Mouse (Mus musculus) hindbrain, postnatal 0 days (tissue): ENCODE measurements at regions not wholly inside any gene's neighbourhood (a gene's known extent, or its start where the extent isn't known, plus 50 kb on each side); places are given as distances from the start of the nearest gene placed in this dataset.

ENCODE experiments used
- ATAC-seq: fragments of 200-750 bp; cut with Nextera tagmentation; 2 replicates; pipeline ENCODE4 v1.8.0; 2017; ENCODE audit warnings: mild to moderate bottlenecking, moderate TSS enrichment, moderate library complexity
- DNase-seq: peaks from one replicate; pipeline ENCODE4 v3.0.0-alpha.2; 2015; ENCODE audit warnings: low spot score
- H3K27ac ChIP-seq: fragments of 300-500 bp; sonication (generic); 2 replicates; pipeline ENCODE4 v1.5.1; 2014; ENCODE audit warnings: mild to moderate bottlenecking
- H3K27me3 ChIP-seq: fragments of 300-500 bp; sonication (generic); 2 replicates; pipeline ENCODE4 v1.6.1; 2014; ENCODE audit warnings: low read length, mixed read lengths; ENCODE audit not compliant: insufficient read depth
- H3K36me3 ChIP-seq: fragments of 300-500 bp; sonication (generic); 2 replicates; pipeline ENCODE4 v1.6.1; 2014; ENCODE audit warnings: low read length, mixed read lengths; ENCODE audit not compliant: insufficient read depth
- H3K4me1 ChIP-seq: fragments of 300-500 bp; sonication (generic); 2 replicates; pipeline ENCODE4 v1.6.1; 2014; ENCODE audit warnings: antibody characterized with exemption, low read length, mixed read lengths; ENCODE audit not compliant: insufficient read depth
- H3K4me2 ChIP-seq: fragments of 300-500 bp; sonication (generic); 2 replicates; pipeline ENCODE4 v1.6.1; 2014; ENCODE audit warnings: low read depth, mild to moderate bottlenecking, low read length, moderate library complexity, mixed read lengths
- H3K4me3 ChIP-seq: fragments of 300-500 bp; sonication (generic); 2 replicates; pipeline ENCODE4 v1.5.1; 2014; ENCODE audit warnings: low read length
- H3K9ac ChIP-seq: fragments of 300-500 bp; sonication (generic); replicated peaks from 2 replicates; pipeline ENCODE4 v1.6.1; 2014; ENCODE audit warnings: mild to moderate bottlenecking, low read length, moderate library complexity, mixed read lengths
- H3K9me3 ChIP-seq: fragments of 300-500 bp; sonication (generic); 2 replicates; pipeline ENCODE4 v1.6.1; 2016; ENCODE audit warnings: low read length, mixed read lengths
- CTCF ChIP-seq: IDR thresholded peaks from 2 replicates; pipeline ENCODE4 v1.5.1; 2016; ENCODE audit warnings: antibody characterized with exemption, control low read depth, low read depth
- WGBS: fragments of 180-500 bp; shearing (Covaris S2); extraction: QIAGEN DNeasy Blood & Tissue Kit; methylation state at CpG from one replicate; pipeline ENCODE4 v1.1.7; 2014; 5-methylcytosine and 5-hydroxymethylcytosine counted together

GRCm38 (mm10) chr6:127337398-127337871, 109.2 kb upstream of the Parp11 start:
- DNase-seq (peak; percentile 45), ATAC-seq (peak; percentile 18; the same call in 1 of the 2 replicates)
- H3K9me3 ChIP-seq, result no peaks in the 10 kb centered on the region
- peak overlapping the region; percentile 64 for H3K27ac ChIP-seq
- no peak overlapping the region for H3K9ac ChIP-seq
- H3K4me3 ChIP-seq, result no peak overlapping the region
- H3K36me3 ChIP-seq, result no peaks in the 10 kb centered on the region
- WGBS, result 10% methylated on average over 15 of the region's 15 CpGs
- TF ChIP-seq CTCF, result no peak
- no peak overlapping the region for H3K4me2 ChIP-seq
- H3K4me1 ChIP-seq, result peaks cover 18% of the 10 kb centered on the region; the same call in 1 of the 2 replicates
- no peaks in the 10 kb centered on the region for H3K27me3 ChIP-seq

DNA sequence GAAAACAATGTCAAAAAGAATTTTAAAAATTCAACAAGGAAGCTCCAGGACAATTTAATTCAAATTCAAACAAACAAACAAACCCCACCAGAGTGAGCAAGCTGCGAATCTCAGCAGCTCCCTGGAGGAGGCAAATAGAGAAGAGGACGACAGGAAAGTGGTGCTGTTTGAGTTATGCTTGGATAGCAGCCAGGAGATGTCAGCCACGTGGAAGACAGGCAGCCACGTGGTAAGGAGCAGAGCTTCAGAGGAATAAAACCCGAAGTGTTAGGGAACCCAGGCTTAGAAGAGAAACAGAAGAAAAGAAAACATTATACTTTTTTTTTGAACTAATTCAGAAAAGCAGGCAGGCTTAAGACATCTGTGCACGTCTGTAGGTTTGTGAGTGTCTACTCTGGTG, 108.2 kb upstream of the Parp11 start:
- H3K27ac ChIP-seq, result no peak overlapping the region
- H3K9ac ChIP-seq, result no peak overlapping the region
- ATAC-seq (no peak), DNase-seq (peak; percentile 45)
- no peak overlapping the region for H3K4me3 ChIP-seq
- H3K4me1 ChIP-seq, result peaks cover 18% of the 10 kb centered on the region; the same call in 1 of the 2 replicates
- no peaks in the 10 kb centered on the region for H3K27me3 ChIP-seq
- no peak overlapping the region for H3K4me2 ChIP-seq
- H3K36me3 ChIP-seq, result no peaks in the 10 kb centered on the region
- WGBS, result 23% methylated on average over 6 of the region's 6 CpGs
- no peaks in the 10 kb centered on the region for H3K9me3 ChIP-seq
- TF ChIP-seq CTCF, result no peak

- peaks cover 12% of the 10 kb centered on the region; the same call in 1 of the 2 replicates for H3K4me1 ChIP-seq
- no peak for TF ChIP-seq CTCF
- DNase-seq (no peak), ATAC-seq (no peak)
- H3K4me3 ChIP-seq, result no peak overlapping the region
- no peaks in the 10 kb centered on the region for H3K27me3 ChIP-seq
- H3K9me3 ChIP-seq, result no peaks in the 10 kb centered on the region
- no peaks in the 10 kb centered on the region for H3K36me3 ChIP-seq
- no peak overlapping the region for H3K4me2 ChIP-seq
- no peak overlapping the region for H3K9ac ChIP-seq
- H3K27ac ChIP-seq, result no peak overlapping the region
- WGBS, result 94% methylated on average over 3 of the region's 3 CpGs
These were observed 105.0 kb upstream of the Parp11 start for GRCm38 (mm10) chr6:127341604-127342003.

DNA sequence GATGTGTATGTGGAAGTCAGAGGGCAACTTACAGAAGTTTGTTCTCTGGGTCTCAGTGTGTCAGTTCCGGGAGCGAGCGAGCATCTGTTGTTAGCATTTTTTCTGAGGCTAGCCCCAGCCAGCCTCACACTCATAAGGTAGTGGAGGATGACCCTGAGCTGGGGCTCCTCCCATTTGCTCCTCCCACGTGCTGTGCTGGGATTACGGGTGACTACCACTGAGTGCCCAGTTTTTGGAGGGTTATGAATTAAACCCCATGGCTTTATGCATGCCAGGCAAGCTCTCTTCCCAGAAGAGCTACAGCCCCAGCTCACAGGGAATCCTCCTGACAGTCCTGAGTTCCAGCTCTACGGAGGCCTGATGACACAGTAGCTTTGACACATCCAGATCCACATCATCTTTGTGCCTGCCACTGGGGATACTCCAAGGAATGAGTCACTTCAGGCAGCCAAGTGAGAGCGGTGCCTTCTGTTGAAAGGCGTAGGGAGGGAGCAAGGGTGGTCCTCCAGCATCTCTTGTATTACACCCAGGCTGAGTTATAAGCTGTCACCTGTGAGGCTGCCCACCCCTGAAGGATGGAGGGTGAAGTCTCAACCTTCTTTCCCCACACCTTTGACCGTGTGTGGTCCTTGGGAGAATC, 97.8 kb upstream of the Parp11 start:
- no peak for TF ChIP-seq CTCF
- DNase-seq (no peak), ATAC-seq (no peak)
- no peaks in the 10 kb centered on the region for H3K36me3 ChIP-seq
- no peak overlapping the region for H3K4me3 ChIP-seq
- no peak overlapping the region for H3K4me2 ChIP-seq
- H3K9ac ChIP-seq, result no peak overlapping the region
- H3K4me1 ChIP-seq, result no peaks in the 10 kb centered on the region
- no peaks in the 10 kb centered on the region for H3K9me3 ChIP-seq
- H3K27me3 ChIP-seq, result no peaks in the 10 kb centered on the region
- 80% methylated on average over 9 of the region's 9 CpGs for WGBS
- no peak overlapping the region for H3K27ac ChIP-seq

DNA sequence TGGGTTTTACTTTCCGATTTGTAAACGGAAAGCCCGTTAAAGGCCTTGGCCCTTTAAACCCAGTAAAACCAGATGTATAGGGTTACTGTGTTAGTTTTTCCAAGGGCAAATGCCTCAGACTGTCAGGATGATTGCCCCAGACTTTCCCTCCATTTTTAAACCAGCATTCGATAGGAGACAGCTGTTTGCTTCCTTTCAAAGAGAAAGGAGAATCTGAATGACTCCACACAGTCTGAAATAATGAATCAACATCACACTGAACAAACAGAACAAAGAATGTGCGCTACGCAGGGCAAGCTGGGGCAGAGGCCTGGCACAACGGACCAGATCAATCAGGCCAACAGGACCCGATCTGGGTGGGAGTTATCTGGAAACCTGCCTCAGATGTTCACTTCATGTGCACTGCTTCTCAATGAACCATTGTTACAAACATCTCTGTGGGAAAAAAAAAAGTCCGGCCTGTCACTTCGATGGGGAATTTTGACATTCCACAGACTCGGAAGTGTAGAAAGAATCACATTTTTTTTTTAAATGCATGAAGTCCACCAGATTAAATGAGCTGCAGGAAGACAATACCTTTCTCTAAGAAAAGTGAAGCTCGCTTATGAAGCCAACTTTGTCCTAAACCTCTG, 97.0 kb upstream of the Parp11 start:
- DNase-seq, result no peak
- Histone ChIP-seq H3K9me3 (no peaks in the 10 kb centered on the region), H3K36me3 (no peaks in the 10 kb centered on the region), H3K9ac (no peak overlapping the region), H3K4me3 (no peak overlapping the region), H3K4me1 (no peaks in the 10 kb centered on the region), H3K27me3 (no peaks in the 10 kb centered on the region), H3K27ac (no peak overlapping the region), H3K4me2 (no peak overlapping the region)
- no peak for ATAC-seq
- TF ChIP-seq CTCF, result no peak
- WGBS, result 29% methylated on average over 12 of the region's 12 CpGs

DNA sequence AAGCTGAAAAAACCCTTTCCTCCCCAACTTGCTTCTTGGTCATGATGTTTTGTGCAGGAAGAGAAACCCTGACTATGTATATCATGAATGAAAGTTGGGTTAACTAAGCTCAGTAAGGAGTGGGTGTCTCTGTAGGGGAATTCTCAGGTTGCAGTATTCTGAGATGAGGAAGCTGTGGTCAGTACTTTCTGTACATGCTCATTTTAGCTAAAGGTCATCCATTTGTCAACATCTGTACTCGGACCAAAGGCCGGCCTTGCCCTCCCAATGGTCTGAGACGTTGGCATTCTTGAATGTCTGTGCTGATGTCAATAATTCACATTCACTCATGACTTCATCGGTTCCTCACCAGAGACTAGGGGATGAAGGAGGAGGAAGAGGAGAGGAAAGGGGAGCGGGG, 94.9 kb upstream of the Parp11 start:
- H3K9ac ChIP-seq, result no peak overlapping the region
- no peaks in the 10 kb centered on the region for H3K9me3 ChIP-seq
- 90% methylated on average over 5 of the region's 5 CpGs for WGBS
- H3K27ac ChIP-seq, result no peak overlapping the region
- no peak for ATAC-seq
- TF ChIP-seq CTCF, result no peak
- H3K4me2 ChIP-seq, result no peak overlapping the region
- no peak overlapping the region for H3K4me3 ChIP-seq
- H3K4me1 ChIP-seq, result no peaks in the 10 kb centered on the region
- H3K36me3 ChIP-seq, result no peaks in the 10 kb centered on the region
- no peaks in the 10 kb centered on the region for H3K27me3 ChIP-seq
- no peak for DNase-seq

DNA sequence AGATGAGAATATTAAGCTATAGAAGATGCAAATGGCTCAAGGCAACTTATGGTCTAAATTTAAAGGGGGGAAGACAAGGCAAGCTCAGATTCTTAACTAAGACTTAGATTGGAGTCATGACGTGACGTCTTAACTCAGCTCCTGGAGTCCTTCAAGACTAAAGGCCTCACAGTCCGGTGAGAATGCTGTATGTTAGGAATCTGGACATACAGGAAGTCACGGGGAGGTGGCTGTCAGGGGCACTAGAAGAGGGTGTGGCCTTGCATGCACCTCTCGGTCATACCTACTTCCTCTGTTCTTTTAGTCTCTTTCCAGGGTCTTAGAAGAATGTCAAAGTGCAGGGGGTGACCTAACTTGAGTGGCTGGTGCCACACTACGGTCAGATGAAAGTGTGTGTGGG, 91.5 kb upstream of the Parp11 start:
- DNase-seq (no peak), ATAC-seq (no peak)
- no peak overlapping the region for H3K4me3 ChIP-seq
- no peak overlapping the region for H3K27ac ChIP-seq
- no peaks in the 10 kb centered on the region for H3K36me3 ChIP-seq
- no peaks in the 10 kb centered on the region for H3K4me1 ChIP-seq
- no peaks in the 10 kb centered on the region for H3K9me3 ChIP-seq
- 88% methylated on average over 6 of the region's 6 CpGs for WGBS
- no peak for TF ChIP-seq CTCF
- H3K27me3 ChIP-seq, result no peaks in the 10 kb centered on the region
- no peak overlapping the region for H3K9ac ChIP-seq
- H3K4me2 ChIP-seq, result no peak overlapping the region
